Mouse (Mus musculus) C2C12 (cell line): Measurements from ENCODE around the gene Gm20388.

Experiments used
- CTCF ChIP-seq: IDR thresholded peaks from one replicate; pipeline ENCODE4 v1.5.1; 2011; ENCODE audit not compliant: control insufficient read depth, insufficient read depth, insufficient read length
- FOSL1 ChIP-seq: IDR thresholded peaks from one replicate; pipeline ENCODE4 v1.8.0; 2011; ENCODE audit warnings: mild to moderate bottlenecking, low read length; ENCODE audit not compliant: poor library complexity, insufficient read depth, severe bottlenecking
- MAX ChIP-seq: IDR thresholded peaks from one replicate; pipeline ENCODE4 v1.6.1; 2011; ENCODE audit warnings: mild to moderate bottlenecking, control low read depth
- USF1 ChIP-seq: IDR thresholded peaks from one replicate; pipeline ENCODE4 v1.6.1; 2011; ENCODE audit warnings: low read depth, mild to moderate bottlenecking, control low read depth, moderate library complexity

DNA sequence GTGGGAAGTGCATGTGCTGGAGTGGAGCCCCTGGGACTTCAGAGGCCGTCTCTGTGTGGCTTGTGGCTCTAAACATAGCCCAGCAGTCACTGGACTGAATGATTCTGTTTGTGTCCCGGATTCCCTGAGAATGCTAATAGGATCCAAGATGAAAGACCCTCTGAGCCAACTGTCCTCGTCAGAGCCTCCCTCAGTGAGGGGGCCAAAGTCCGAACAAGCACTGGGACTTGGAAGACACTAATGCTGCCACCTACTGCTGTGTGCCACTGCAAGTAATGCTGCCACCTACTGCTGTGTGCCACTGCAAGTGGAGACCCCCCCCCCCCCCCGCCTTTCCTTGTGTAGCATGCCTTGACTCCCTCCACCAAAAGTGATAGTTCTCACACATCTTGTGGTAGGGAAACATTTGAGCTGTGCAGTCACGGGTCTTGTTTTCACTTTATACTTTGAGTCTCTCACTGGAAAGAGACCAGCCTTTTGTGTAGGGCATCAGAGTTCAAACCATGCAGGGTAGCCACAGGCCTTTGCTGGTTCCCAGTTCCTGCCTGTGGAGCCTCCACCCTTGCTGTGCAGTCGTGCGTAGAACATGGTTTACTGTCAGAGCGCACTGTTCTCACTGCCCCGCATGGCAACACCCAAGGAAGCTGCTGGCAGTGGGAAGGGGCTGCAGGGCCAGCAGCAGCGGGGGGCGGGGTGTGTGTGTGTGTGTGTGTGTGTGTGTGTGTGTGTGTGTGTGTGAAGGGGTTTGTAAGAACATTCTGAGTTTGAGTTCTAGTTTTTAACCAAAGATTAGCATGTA, 3187.3 kb downstream of the Gm20388 start:
- TF ChIP-seq CTCF (no peak), USF1 (no peak), FOSL1 (no peak), MAX (no peak)
